Mouse (Mus musculus): Measurements from ENCODE around the gene Dnajb8. TPM values are rescaled to one million over a fixed set of nuclear protein-coding genes. Genes with fewer than 3 reads are reported as not detected.

Dnajb8 gene
- total and polyA plus RNA-seq, 3 experiments = 0.29 TPM; not detected in 2

DNA sequence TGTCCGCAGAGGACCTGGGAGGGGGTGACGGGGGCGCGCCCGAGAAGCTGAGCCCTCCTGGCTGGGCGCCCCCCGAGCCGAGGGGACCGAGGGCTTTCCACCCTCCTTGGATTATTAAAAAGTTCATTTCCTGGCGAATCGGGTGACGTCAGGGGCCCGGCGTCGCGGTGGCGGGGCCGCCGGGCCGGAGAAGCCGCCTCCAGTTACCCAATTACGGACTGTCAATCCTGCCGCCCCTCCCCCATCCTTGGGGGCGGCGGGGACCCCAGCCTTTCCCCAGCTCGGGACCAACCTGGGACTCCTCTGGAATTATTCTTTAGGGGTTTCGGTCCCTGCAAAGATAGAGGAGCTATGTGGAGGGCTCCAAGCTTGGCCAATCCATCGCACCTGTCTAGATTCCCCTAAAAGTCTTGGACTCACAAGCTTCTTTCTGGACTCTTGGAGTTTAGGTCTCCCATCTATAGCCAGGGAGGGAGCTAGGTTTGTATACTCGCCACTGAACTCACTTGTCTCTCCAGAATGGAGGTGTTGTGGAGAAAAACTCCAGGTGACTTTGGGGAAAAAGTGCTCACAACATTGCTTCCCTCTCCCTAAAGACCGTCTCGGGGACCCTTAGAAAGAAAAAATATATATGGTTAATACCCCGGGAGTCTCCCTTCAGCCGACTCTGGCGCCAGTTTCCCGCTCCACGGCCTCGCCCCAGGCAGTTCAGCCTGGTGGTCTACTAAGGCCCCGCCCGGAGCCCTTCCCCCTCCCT, 24.6 kb upstream of the Dnajb8 start:
- H3K79me2 ChIP-seq (replicated peaks; ENCODE audit: control insufficient read depth, insufficient read depth, low read length) = no peaks in the 10 kb centered on the region
- intact Hi-C loops (cut with DNase I) = loop anchor here (2.0 kb wide), 1 partner anchor 43 kb away; no protein-coding TSS in a partner anchor
- 4% methylated on average over 38 of the region's 39 CpGs for WGBS
- peak overlapping the region; percentile 61 for H3K4me3 ChIP-seq
- 0 out of 2 replicates have a peak, but pooled peaks cover 1% of the 10 kb centered on the region for H3K4me1 ChIP-seq (ENCODE audit: control insufficient read depth, insufficient read depth, low read length)
- H3K27me3 ChIP-seq (ENCODE audit: control insufficient read depth, insufficient read depth, low read length) = peaks cover 8% of the 10 kb centered on the region
- TF ChIP-seq EP300 (IDR thresholded peaks at IDR 0.05; ENCODE audit: insufficient read depth, low read depth, low read length) = no peak
- TF ChIP-seq CTCF (IDR thresholded peaks at IDR 0.05) = no peak
- no peak for TF ChIP-seq POLR2A (IDR thresholded peaks at IDR 0.05; ENCODE audit: insufficient read depth, low read depth, low read length)
- peak; percentile 76 to 79 for DNase-seq
- H3K9ac ChIP-seq (ENCODE audit: low read depth, low read length) = peak overlapping the region; percentile 73
- H3K36me3 ChIP-seq (ENCODE audit: control insufficient read depth, insufficient read depth, low read length) = no peaks in the 10 kb centered on the region
- H3K27ac ChIP-seq = peak overlapping the region; percentile 93

DNA sequence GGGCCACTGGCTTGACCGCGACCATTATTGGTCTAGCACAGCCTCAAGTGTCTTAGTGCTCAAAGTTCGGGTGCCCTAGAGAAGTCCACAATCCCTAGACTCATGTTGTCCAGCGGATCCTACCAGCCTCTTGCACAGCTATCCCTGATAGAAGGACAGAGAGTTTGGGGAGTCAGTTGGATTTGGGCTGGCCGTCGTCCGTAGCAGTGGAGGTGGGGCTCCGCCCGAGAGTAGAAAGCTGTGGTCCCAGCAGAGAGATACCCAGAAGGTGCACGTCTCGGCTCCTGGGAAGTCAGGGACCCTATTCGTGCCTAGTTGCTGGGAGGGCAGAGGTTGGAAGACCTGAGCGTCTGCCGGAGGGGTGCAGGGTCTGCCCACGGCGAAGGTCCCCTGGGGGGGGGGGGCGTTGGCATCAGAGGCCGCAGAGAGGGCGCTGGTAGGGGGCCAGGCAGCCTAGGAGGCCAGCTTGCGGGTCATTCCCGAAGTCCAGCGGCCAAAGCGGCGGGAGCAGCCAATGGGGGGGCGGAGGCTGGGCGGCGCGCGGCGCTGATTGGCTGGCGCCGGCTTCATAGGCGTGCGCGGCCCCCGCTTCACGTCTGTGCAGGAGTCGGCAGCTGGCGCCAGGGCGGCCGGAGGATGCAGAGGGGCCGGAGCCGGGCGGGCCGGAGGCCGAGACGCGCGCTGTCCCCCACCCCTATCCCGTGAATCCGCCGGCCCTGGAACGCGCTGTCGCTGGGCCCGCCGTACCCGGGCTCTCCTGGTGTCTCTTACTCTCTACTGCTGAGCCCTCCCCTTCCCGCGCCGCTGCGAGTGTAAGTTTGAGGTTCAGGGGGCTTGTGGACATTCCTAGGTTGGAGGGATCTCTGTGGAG, 23.8 kb upstream of the Dnajb8 start:
- WGBS = 1% methylated on average over 60 of the region's 62 CpGs
- peak; percentile 91 to 92 for DNase-seq
- H3K79me2 ChIP-seq (replicated peaks; ENCODE audit: control insufficient read depth, insufficient read depth, low read length) = no peaks in the 10 kb centered on the region
- intact Hi-C loops (cut with DNase I) = no loop called here
- H3K27ac ChIP-seq = peak overlapping the region; percentile 93
- H3K27me3 ChIP-seq (ENCODE audit: control insufficient read depth, insufficient read depth, low read length) = peaks cover 8% of the 10 kb centered on the region
- peak overlapping the region; percentile 61 for H3K4me3 ChIP-seq
- TF ChIP-seq POLR2A (IDR thresholded peaks at IDR 0.05; ENCODE audit: insufficient read depth, low read depth, low read length) = peak; percentile 86
- TF ChIP-seq EP300 (IDR thresholded peaks at IDR 0.05; ENCODE audit: insufficient read depth, low read depth, low read length) = no peak
- no peaks in the 10 kb centered on the region for H3K36me3 ChIP-seq (ENCODE audit: control insufficient read depth, insufficient read depth, low read length)
- 0 out of 2 replicates have a peak, but pooled peaks cover 1% of the 10 kb centered on the region for H3K4me1 ChIP-seq (ENCODE audit: control insufficient read depth, insufficient read depth, low read length)
- peak overlapping the region; percentile 81 for H3K9ac ChIP-seq (ENCODE audit: low read depth, low read length)

DNA sequence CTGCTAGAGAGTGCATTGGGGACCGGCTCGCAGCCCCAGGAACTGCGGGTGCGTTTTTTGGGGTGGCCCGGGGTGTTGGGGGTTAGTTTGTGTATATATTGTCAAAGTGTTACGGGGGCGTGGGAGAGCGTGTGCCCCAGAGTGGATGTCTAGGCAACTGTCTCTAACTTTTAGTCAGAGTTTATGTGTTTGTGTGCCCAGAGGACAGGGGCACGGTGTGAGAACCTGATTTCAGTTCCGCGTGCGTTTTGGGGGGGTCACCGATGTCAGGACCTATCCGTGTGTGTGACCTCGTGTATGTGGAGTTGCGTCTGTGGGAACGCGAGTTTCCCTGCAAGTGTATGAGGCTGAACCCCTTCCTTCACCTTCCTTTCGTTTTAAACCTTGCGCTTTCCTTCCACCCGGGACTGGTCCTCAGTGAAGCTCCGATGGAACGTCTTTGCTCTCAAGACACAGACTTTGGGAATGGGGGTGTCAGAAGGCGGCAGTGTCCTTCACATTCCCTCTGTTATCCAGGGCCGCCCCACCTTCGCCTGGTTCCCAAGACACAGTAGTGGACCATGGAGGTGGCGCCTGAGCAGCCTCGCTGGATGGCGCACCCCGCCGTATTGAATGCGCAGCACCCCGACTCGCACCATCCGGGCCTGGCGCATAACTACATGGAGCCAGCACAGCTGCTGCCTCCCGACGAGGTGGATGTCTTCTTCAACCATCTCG, 22.9 kb upstream of the Dnajb8 start:
- DNase-seq = peak; percentile 32 to 61
- peak overlapping the region; percentile 61 for H3K4me3 ChIP-seq
- no peaks in the 10 kb centered on the region for H3K79me2 ChIP-seq (replicated peaks; ENCODE audit: control insufficient read depth, insufficient read depth, low read length)
- no peak for TF ChIP-seq CTCF (IDR thresholded peaks at IDR 0.05)
- no peak for TF ChIP-seq EP300 (IDR thresholded peaks at IDR 0.05; ENCODE audit: insufficient read depth, low read depth, low read length)
- TF ChIP-seq POLR2A (IDR thresholded peaks at IDR 0.05; ENCODE audit: insufficient read depth, low read depth, low read length) = no peak
- H3K4me1 ChIP-seq (ENCODE audit: control insufficient read depth, insufficient read depth, low read length) = 0 out of 2 replicates have a peak, but pooled peaks cover 1% of the 10 kb centered on the region
- 2% methylated on average over 39 of the region's 39 CpGs for WGBS
- H3K27me3 ChIP-seq (ENCODE audit: control insufficient read depth, insufficient read depth, low read length) = peaks cover 4% of the 10 kb centered on the region; the same call in 1 of the 2 replicates
- H3K27ac ChIP-seq = peak overlapping the region; percentile 87
- peak overlapping the region; percentile 81 for H3K9ac ChIP-seq (ENCODE audit: low read depth, low read length)
- no peaks in the 10 kb centered on the region for H3K36me3 ChIP-seq (ENCODE audit: control insufficient read depth, insufficient read depth, low read length)
- intact Hi-C loops (cut with DNase I) = no loop called here

DNA sequence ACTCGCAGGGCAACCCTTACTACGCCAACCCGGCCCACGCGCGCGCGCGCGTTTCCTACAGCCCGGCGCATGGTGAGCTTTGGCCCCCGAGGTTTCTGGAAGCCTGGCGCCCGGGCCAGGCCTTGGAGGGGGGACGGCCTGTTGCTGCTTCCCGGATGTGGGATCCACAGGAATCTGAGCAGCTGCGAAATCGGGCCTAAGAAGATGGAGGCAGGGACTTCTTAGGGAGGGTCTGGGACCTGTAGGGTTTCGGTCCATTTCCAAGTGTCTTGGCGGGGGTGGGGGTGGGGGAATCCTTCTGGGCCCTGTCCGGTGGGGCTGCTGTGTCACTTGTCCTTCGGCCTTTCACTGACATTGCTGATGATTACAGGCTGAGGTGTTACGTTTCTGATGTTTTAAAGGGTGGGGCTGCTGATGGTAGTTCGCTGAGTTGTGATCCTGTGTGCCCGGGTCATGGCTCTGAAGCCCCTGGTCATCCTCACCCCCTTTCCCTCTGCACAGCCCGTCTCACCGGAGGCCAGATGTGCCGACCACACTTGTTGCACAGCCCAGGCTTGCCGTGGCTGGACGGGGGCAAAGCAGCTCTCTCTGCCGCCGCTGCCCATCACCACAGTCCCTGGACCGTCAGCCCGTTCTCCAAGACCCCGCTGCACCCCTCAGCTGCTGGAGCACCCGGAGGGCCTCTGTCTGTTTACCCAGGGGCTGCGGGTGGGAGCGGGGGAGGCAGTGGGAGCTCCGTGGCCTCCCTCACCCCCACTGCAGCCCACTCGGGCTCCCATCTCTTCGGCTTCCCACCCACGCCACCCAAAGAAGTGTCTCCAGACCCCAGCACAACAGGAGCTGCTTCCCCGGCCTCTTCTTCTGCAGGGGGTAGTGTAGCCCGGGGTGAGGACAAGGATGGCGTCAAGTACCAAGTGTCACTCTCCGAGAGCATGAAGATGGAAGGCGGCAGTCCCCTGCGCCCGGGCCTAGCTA, 22.1 kb upstream of the Dnajb8 start:
- intact Hi-C loops (cut with DNase I) = no loop called here
- H3K79me2 ChIP-seq (replicated peaks; ENCODE audit: control insufficient read depth, insufficient read depth, low read length) = no peaks in the 10 kb centered on the region
- H3K4me1 ChIP-seq (ENCODE audit: control insufficient read depth, insufficient read depth, low read length) = peaks cover 4% of the 10 kb centered on the region
- peaks cover 4% of the 10 kb centered on the region; the same call in 1 of the 2 replicates for H3K27me3 ChIP-seq (ENCODE audit: control insufficient read depth, insufficient read depth, low read length)
- H3K27ac ChIP-seq = peak overlapping the region; percentile 87
- peak overlapping the region; percentile 81 for H3K9ac ChIP-seq (ENCODE audit: low read depth, low read length)
- TF ChIP-seq CTCF (IDR thresholded peaks at IDR 0.05) (no peak), EP300 (IDR thresholded peaks at IDR 0.05; ENCODE audit: insufficient read depth, low read depth, low read length) (no peak), POLR2A (IDR thresholded peaks at IDR 0.05; ENCODE audit: insufficient read depth, low read depth, low read length) (no peak)
- 16% methylated on average over 50 of the region's 50 CpGs for WGBS
- H3K36me3 ChIP-seq (ENCODE audit: control insufficient read depth, insufficient read depth, low read length) = peaks cover under 1% of the 10 kb centered on the region
- peak overlapping the region; percentile 61 for H3K4me3 ChIP-seq
- peak; percentile 35 to 37 for DNase-seq

Measured in heart, adult 2 months (tissue).